Mouse (Mus musculus): Measurements from ENCODE around the gene Plppr2. TPM values are rescaled to one million over a fixed set of nuclear protein-coding genes. Genes with fewer than 3 reads are reported as not detected.

The Plppr2 gene
- polyA plus RNA-seq, 1 experiment from 2014 or later = 37.8 TPM

- peak overlapping the region; percentile 74 for H3K27ac ChIP-seq
- ATAC-seq = 0 out of 2 replicates have a peak, but pooled peaks have one; percentile 3
- no peak overlapping the region for H3K4me3 ChIP-seq
- H3K4me2 ChIP-seq = peak overlapping the region; percentile 32
- no peaks in the 10 kb centered on the region for H3K36me3 ChIP-seq (ENCODE audit: poor library complexity, severe bottlenecking)
- no peaks in the 10 kb centered on the region; the same call in 1 of the 2 replicates for H3K9me3 ChIP-seq (replicated peaks)
- H3K27me3 ChIP-seq = 0 out of 2 replicates have a peak, but pooled peaks cover 4% of the 10 kb centered on the region
- H3K9ac ChIP-seq = no peak overlapping the region; the same call in 1 of the 2 replicates
- 17% methylated on average over 3 of the region's 3 CpGs for WGBS
- H3K4me1 ChIP-seq = peaks cover 26% of the 10 kb centered on the region
These were observed 16.8 kb downstream of the Plppr2 start for GRCm38 (mm10) chr9:21953600-21953999.

GRCm38 (mm10) chr9:21954635-21955034, 17.8 kb downstream of the Plppr2 start:
- Histone ChIP-seq H3K36me3 (ENCODE audit: poor library complexity, severe bottlenecking) (no peaks in the 10 kb centered on the region), H3K27ac (no peak overlapping the region), H3K9ac (no peak overlapping the region), H3K9me3 (replicated peaks) (no peaks in the 10 kb centered on the region; the same call in 1 of the 2 replicates), H3K4me2 (peak overlapping the region; percentile 69), H3K4me3 (no peak overlapping the region), H3K27me3 (peaks cover 12% of the 10 kb centered on the region), H3K4me1 (peaks cover 26% of the 10 kb centered on the region)
- ATAC-seq = no peak
- 74% methylated on average over 3 of the region's 3 CpGs for WGBS

- Histone ChIP-seq H3K9ac (peak overlapping the region; percentile 79), H3K4me3 (peak overlapping the region; percentile 67), H3K4me2 (peak overlapping the region; percentile 69), H3K36me3 (ENCODE audit: poor library complexity, severe bottlenecking) (no peaks in the 10 kb centered on the region), H3K27me3 (peaks cover 15% of the 10 kb centered on the region), H3K9me3 (replicated peaks) (no peaks in the 10 kb centered on the region; the same call in 1 of the 2 replicates), H3K4me1 (peaks cover 26% of the 10 kb centered on the region), H3K27ac (peak overlapping the region; percentile 95)
- peak; percentile 56 for ATAC-seq
- WGBS = 3% methylated on average over 18 of the region's 18 CpGs
These were observed 18.4 kb downstream of the Plppr2 start for GRCm38 (mm10) chr9:21955225-21955569.

GRCm38 (mm10) chr9:21955570-21956281, 18.9 kb downstream of the Plppr2 start, which contains the start of gene Swsap1:
Gene Swsap1, plus strand, starts transcription at chr9:21955755.
- WGBS = under 1% methylated on average over 54 of the region's 54 CpGs
- H3K27me3 ChIP-seq = peaks cover 19% of the 10 kb centered on the region
- peaks cover 32% of the 10 kb centered on the region for H3K4me1 ChIP-seq
- no peaks in the 10 kb centered on the region for H3K36me3 ChIP-seq (ENCODE audit: poor library complexity, severe bottlenecking)
- H3K4me3 ChIP-seq = peak within 1 kb of the TSS; percentile 67
- peak within 1 kb of the TSS; percentile 95 for H3K27ac ChIP-seq
- H3K9me3 ChIP-seq (replicated peaks) = no peaks in the 10 kb centered on the region; the same call in 1 of the 2 replicates
- H3K9ac ChIP-seq = peak within 1 kb of the TSS; percentile 79
- ATAC-seq = peak; percentile 98
- peak within 1 kb of the TSS; percentile 69 for H3K4me2 ChIP-seq

- H3K27ac ChIP-seq = no peak overlapping the region
- no peak overlapping the region for H3K4me2 ChIP-seq
- H3K4me1 ChIP-seq = peaks cover 43% of the 10 kb centered on the region
- H3K27me3 ChIP-seq = peaks cover 45% of the 10 kb centered on the region
- no peaks in the 10 kb centered on the region for H3K36me3 ChIP-seq (ENCODE audit: poor library complexity, severe bottlenecking)
- no peak for ATAC-seq
- no peaks in the 10 kb centered on the region for H3K9me3 ChIP-seq (replicated peaks)
- H3K9ac ChIP-seq = no peak overlapping the region
- WGBS = 92% methylated on average over 5 of the region's 5 CpGs
- H3K4me3 ChIP-seq = no peak overlapping the region
These were observed 21.5 kb downstream of the Plppr2 start for GRCm38 (mm10) chr9:21958372-21958771.

- H3K27ac ChIP-seq = no peak overlapping the region
- peaks cover 36% of the 10 kb centered on the region for H3K4me1 ChIP-seq
- ATAC-seq = no peak
- no peak overlapping the region for H3K9ac ChIP-seq
- peaks cover 53% of the 10 kb centered on the region for H3K27me3 ChIP-seq
- 86% methylated on average over 7 of the region's 7 CpGs for WGBS
- H3K9me3 ChIP-seq (replicated peaks) = no peaks in the 10 kb centered on the region
- no peak overlapping the region for H3K4me2 ChIP-seq
- H3K4me3 ChIP-seq = no peak overlapping the region
- H3K36me3 ChIP-seq (ENCODE audit: poor library complexity, severe bottlenecking) = no peaks in the 10 kb centered on the region
These were observed 22.4 kb downstream of the Plppr2 start for GRCm38 (mm10) chr9:21959244-21959643.

GRCm38 (mm10) chr9:21960135-21960534, 23.3 kb downstream of the Plppr2 start:
- Histone ChIP-seq H3K27ac (no peak overlapping the region), H3K27me3 (peaks cover 59% of the 10 kb centered on the region), H3K4me2 (no peak overlapping the region), H3K4me3 (no peak overlapping the region), H3K4me1 (peaks cover 29% of the 10 kb centered on the region), H3K9ac (no peak overlapping the region), H3K36me3 (ENCODE audit: poor library complexity, severe bottlenecking) (no peaks in the 10 kb centered on the region), H3K9me3 (replicated peaks) (no peaks in the 10 kb centered on the region)
- no peak for ATAC-seq
- 44% methylated on average over 9 of the region's 9 CpGs for WGBS

GRCm38 (mm10) chr9:21960558-21961208, 23.9 kb downstream of the Plppr2 start:
- H3K9ac ChIP-seq = no peak overlapping the region
- peaks cover 60% of the 10 kb centered on the region for H3K27me3 ChIP-seq
- H3K4me2 ChIP-seq = no peak overlapping the region
- 11% methylated on average over 26 of the region's 26 CpGs for WGBS
- H3K4me3 ChIP-seq = peak overlapping the region; percentile 38; the same call in 1 of the 2 replicates
- no peak overlapping the region for H3K27ac ChIP-seq
- no peak for ATAC-seq
- H3K36me3 ChIP-seq (ENCODE audit: poor library complexity, severe bottlenecking) = no peaks in the 10 kb centered on the region
- peaks cover 29% of the 10 kb centered on the region for H3K4me1 ChIP-seq
- no peaks in the 10 kb centered on the region for H3K9me3 ChIP-seq (replicated peaks)

- H3K27ac ChIP-seq = no peak overlapping the region
- peak overlapping the region; percentile 38 for H3K4me3 ChIP-seq
- ATAC-seq = no peak
- H3K27me3 ChIP-seq = peaks cover 60% of the 10 kb centered on the region
- no peaks in the 10 kb centered on the region for H3K9me3 ChIP-seq (replicated peaks)
- under 1% methylated on average over 35 of the region's 35 CpGs for WGBS
- H3K9ac ChIP-seq = 0 out of 2 replicates have a peak overlapping the region, but pooled peaks have one; percentile 52
- no peaks in the 10 kb centered on the region for H3K36me3 ChIP-seq (ENCODE audit: poor library complexity, severe bottlenecking)
- H3K4me1 ChIP-seq = peaks cover 26% of the 10 kb centered on the region
- peak overlapping the region; percentile 75 for H3K4me2 ChIP-seq
These were observed 24.6 kb downstream of the Plppr2 start for GRCm38 (mm10) chr9:21961366-21961980.

- peak overlapping the region; percentile 38 for H3K4me3 ChIP-seq
- peaks cover 60% of the 10 kb centered on the region for H3K27me3 ChIP-seq
- H3K4me1 ChIP-seq = peaks cover 23% of the 10 kb centered on the region
- peak; percentile 40; the same call in 1 of the 2 replicates for ATAC-seq
- H3K27ac ChIP-seq = no peak overlapping the region
- peak overlapping the region; percentile 52 for H3K9ac ChIP-seq
- WGBS = under 1% methylated on average over 15 of the region's 15 CpGs
- H3K36me3 ChIP-seq (ENCODE audit: poor library complexity, severe bottlenecking) = no peaks in the 10 kb centered on the region
- no peaks in the 10 kb centered on the region for H3K9me3 ChIP-seq (replicated peaks)
- H3K4me2 ChIP-seq = peak overlapping the region; percentile 75
These were observed 25.2 kb downstream of the Plppr2 start for GRCm38 (mm10) chr9:21962010-21962409.

GRCm38 (mm10) chr9:21962416-21963059, 25.7 kb downstream of the Plppr2 start:
- no peaks in the 10 kb centered on the region for H3K36me3 ChIP-seq (ENCODE audit: poor library complexity, severe bottlenecking)
- no peak overlapping the region for H3K27ac ChIP-seq
- peak; percentile 80 for ATAC-seq
- H3K4me1 ChIP-seq = peaks cover 23% of the 10 kb centered on the region
- peak overlapping the region; percentile 38 for H3K4me3 ChIP-seq
- 2% methylated on average over 34 of the region's 34 CpGs for WGBS
- H3K27me3 ChIP-seq = peaks cover 60% of the 10 kb centered on the region
- H3K4me2 ChIP-seq = peak overlapping the region; percentile 75
- H3K9me3 ChIP-seq (replicated peaks) = no peaks in the 10 kb centered on the region
- peak overlapping the region; percentile 52 for H3K9ac ChIP-seq
